Mouse (Mus musculus) G1E (cell line): ENCODE measurements around the gene Gsk3a. TPM values are rescaled to one million over a fixed set of nuclear protein-coding genes. Genes with fewer than 3 reads are reported as not detected.

Source experiments
- ATAC-seq: 2 replicates; pipeline ENCODE4 v1.8.0; 2016; ENCODE audit warnings: mild to moderate bottlenecking; ENCODE audit not compliant: insufficient number of reproducible peaks, poor library complexity, low FRiP score, severe bottlenecking; ENCODE audit errors: extremely low read depth
- DNase-seq: peaks from one replicate; pipeline ENCODE4 v3.0.0; 2012; ENCODE audit warnings: low spot score
- H3K27me3 ChIP-seq: 2 replicates; pipeline ENCODE4 v1.6.1; 2012; ENCODE audit warnings: mild to moderate bottlenecking, low read length, inconsistent platforms; ENCODE audit not compliant: insufficient read depth
- H3K36me3 ChIP-seq: replicated peaks from 2 replicates; pipeline ENCODE3; 2012; ENCODE audit warnings: mild to moderate bottlenecking, inconsistent platforms
- H3K4me1 ChIP-seq: 2 replicates; pipeline ENCODE4 v1.6.1; 2012; ENCODE audit warnings: low read depth, low read length, inconsistent platforms, mixed read lengths; ENCODE audit not compliant: insufficient read depth
- H3K4me3 ChIP-seq: 2 replicates; pipeline ENCODE4 v1.5.1; 2012; ENCODE audit warnings: low read depth, mild to moderate bottlenecking, inconsistent platforms, low read length, moderate library complexity, mixed read lengths
- H3K9me3 ChIP-seq: replicated peaks from 2 replicates; pipeline ENCODE4 v1.6.1; 2012; ENCODE audit warnings: inconsistent platforms
- CTCF ChIP-seq: IDR thresholded peaks from 2 replicates; pipeline ENCODE4 v1.5.1; 2012; ENCODE audit warnings: low read depth, low read length, inconsistent platforms, mixed read lengths
- GATA1 ChIP-seq: IDR thresholded peaks from 2 replicates; pipeline ENCODE4 v1.6.1; 2012; ENCODE audit warnings: borderline replicate concordance, low read length, inconsistent platforms, mixed read lengths
- GATA2 ChIP-seq: IDR thresholded peaks from 2 replicates; pipeline ENCODE4 v1.6.1; 2012; ENCODE audit warnings: low read depth, low read length, inconsistent platforms, borderline replicate concordance
- POLR2AphosphoS5 ChIP-seq: IDR thresholded peaks from 2 replicates; pipeline ENCODE4 v1.6.1; 2012; ENCODE audit warnings: low read depth, low read length, inconsistent platforms; ENCODE audit not compliant: insufficient replicate concordance
- TAL1 ChIP-seq: conservative IDR thresholded peaks from 2 replicates; pipeline ENCODE4 v1.6.1; 2012; ENCODE audit warnings: low read depth, low read length, inconsistent platforms, mixed read lengths
- polyA plus RNA-seq: library from polyadenylated mRNA; stranded (reverse); fragments of >175 nt; gene quantifications from 2 replicates; pipeline ENCODE4 v1.2.3, GENCODE M21; 2012
- total RNA-seq, 2 experiments: library from RNA; stranded (forward) in 1 of 2; stranded (reverse) in 1 of 2; fragments of 200-1000 nt in 1 of 2; fragments of >200 nt in 1 of 2; fragmentation: Nextera tagmentation in 1 of 2; gene quantifications; 2 replicates each; pipeline ENCODE4 v1.2.3; 2014 to 2017

Gene Gsk3a
- total and polyA plus RNA-seq, 3 experiments, result 38.9 to 154 (median 107) TPM

DNA sequence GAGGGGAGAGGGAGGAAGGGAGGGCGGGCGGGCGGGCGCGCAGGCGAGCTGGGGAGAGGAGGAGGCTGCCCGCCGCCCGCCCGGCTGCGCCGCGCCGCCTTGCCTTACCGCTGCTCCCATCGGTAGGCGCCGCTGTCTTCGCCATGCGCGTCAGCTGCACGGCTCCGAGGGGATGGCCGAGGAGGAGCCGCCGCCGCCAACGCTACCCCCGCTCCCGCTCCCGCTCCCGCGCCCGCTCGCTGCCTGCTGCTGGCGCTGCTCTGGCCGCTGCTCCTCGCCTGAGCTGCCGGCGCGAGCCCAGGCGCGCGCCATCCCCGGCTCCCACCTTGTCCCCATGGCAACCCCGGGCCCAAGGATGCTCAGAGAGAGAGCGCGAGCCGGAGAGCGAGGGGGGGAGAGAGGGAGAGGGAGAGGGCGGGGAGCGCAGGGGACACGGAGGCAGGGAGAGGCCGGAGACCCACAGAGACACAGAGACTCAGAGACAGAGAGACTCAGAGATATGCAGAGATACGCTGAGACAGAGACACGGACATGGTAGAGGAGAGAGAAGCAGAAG is 58.0 kb downstream of the Gsk3a start, which contains the start of gene Pou2f2:
Gene Pou2f2, minus strand, starts transcription at position 121 of the 556 bp plus-strand sequence.
- Histone ChIP-seq H3K27me3 (peaks cover 69% of the 10 kb centered on the region), H3K36me3 (no peaks in the 10 kb centered on the region), H3K9me3 (no peaks in the 10 kb centered on the region; the same call in 1 of the 2 replicates), H3K4me3 (no peak within 1 kb of the TSS; the same call in 1 of the 2 replicates), H3K4me1 (peaks cover 15% of the 10 kb centered on the region)
- ATAC-seq, result no peak
- DNase-seq, result no peak
- no peak for TF ChIP-seq POLR2AphosphoS5

DNA sequence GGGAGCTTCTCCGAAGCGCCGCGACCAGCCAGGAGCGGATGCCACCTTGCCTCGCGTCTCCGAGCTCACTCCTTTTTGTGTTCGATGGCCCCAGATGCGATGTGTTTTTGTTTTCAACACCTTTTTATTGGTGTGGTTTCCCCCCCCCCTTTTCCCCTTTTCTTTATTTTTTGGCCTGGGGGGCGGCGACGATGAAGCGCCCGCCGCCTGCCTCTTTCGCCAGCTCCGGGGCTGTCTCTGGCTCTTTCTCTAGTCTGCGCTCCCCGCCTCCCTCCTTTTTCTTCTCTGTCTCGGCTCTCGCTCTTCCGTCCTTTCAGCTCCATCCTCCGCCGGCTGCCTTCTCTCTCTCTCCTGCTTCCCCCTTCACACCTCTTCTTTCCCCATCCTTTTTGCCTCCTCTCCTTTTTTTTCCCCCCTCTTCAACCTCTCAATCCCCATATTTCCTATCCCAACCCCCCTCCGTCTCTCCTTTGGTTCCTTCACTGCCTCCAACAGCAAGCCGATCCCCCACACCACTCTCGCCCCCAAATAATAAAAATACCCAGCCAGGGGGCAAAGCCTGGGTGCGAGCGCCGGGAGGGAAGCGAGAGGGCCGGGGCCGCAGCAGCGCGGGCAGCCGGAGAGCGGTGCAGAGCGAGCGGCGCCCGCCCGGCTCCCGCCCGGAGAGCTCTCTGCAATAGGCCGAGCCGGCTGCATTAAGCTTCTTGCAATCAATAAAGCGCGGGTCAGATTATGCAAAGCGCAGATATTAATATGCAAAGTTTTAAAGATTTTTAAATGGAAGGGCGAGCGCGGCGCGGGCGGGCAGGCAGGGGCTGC is 58.7 kb downstream of the Gsk3a start:
- peaks cover 67% of the 10 kb centered on the region for H3K27me3 ChIP-seq
- no peak overlapping the region for H3K4me3 ChIP-seq
- H3K4me1 ChIP-seq, result peaks cover 9% of the 10 kb centered on the region
- no peak for TF ChIP-seq GATA2
- TF ChIP-seq CTCF, result no peak
- no peak for TF ChIP-seq GATA1
- TF ChIP-seq POLR2AphosphoS5, result no peak
- TF ChIP-seq TAL1, result no peak
- no peaks in the 10 kb centered on the region; the same call in 1 of the 2 replicates for H3K9me3 ChIP-seq
- ATAC-seq (no peak), DNase-seq (no peak)
- no peaks in the 10 kb centered on the region for H3K36me3 ChIP-seq

DNA sequence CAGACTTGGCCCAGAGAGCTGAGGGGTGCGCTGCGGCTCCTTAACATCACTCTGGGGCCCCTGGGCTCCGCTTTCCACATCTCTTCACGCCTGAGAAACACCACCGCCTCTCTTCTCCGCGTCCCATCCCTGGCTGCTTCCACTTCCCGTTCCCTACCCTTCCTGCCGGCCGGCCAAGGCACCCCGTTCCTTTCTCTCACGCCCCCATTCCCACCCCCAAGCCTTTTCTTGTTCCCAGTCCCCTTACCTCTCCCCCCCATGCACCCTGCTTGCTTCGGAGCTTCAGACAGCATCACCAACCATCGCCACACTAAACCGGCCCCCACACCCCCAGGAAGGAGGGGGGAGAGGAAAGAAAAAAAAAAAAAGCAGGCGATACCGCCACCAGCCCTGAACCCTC is 59.3 kb downstream of the Gsk3a start:
- H3K4me3 ChIP-seq, result no peak overlapping the region
- no peak for ATAC-seq

More for the DNA sequence above, 59.3 kb downstream of the Gsk3a start:
- TF ChIP-seq TAL1 (no peak), GATA1 (no peak), CTCF (no peak), POLR2AphosphoS5 (no peak), GATA2 (no peak)
- peaks cover 73% of the 10 kb centered on the region for H3K27me3 ChIP-seq
- DNase-seq, result no peak
- no peaks in the 10 kb centered on the region; the same call in 1 of the 2 replicates for H3K9me3 ChIP-seq
- no peaks in the 10 kb centered on the region for H3K36me3 ChIP-seq
- peaks cover 8% of the 10 kb centered on the region for H3K4me1 ChIP-seq

Other genes with a start within 250 kb of the Gsk3a start
- not detected in 2 replicates for gene Atp1a3, start 231.9 kb downstream of the Gsk3a start, total RNA-seq (2014; fragmentation: Nextera tagmentation)
- 0.06 and 0.11 TPM in 2 replicates for gene Atp1a3, start 231.9 kb downstream of the Gsk3a start, total RNA-seq (2017)
- 0.04 TPM in 1 of 2 replicates, not detected in the other for gene Atp1a3, start 231.9 kb downstream of the Gsk3a start, polyA plus RNA-seq
- gene Grik5, start 165.5 kb downstream of the Gsk3a start, total RNA-seq (2014; fragmentation: Nextera tagmentation), result 168 and 198 TPM in 2 replicates
- 75.9 and 91.3 TPM in 2 replicates for gene Grik5, start 165.5 kb downstream of the Gsk3a start, total RNA-seq (2017)
- gene Grik5, start 165.5 kb downstream of the Gsk3a start, polyA plus RNA-seq, result 85.8 and 94.6 TPM in 2 replicates
- gene Zfp574, start 165.3 kb downstream of the Gsk3a start, total RNA-seq (2014; fragmentation: Nextera tagmentation), result 31.5 and 31.7 TPM in 2 replicates
- gene Zfp574, start 165.3 kb downstream of the Gsk3a start, total RNA-seq (2017), result 14.8 and 15.4 TPM in 2 replicates
- gene Zfp574, start 165.3 kb downstream of the Gsk3a start, polyA plus RNA-seq, result 66.3 and 69.0 TPM in 2 replicates
- gene Pou2f2, start 58.1 kb downstream of the Gsk3a start, total RNA-seq (2014; fragmentation: Nextera tagmentation), result 0.38 and 1.6 TPM in 2 replicates
- gene Pou2f2, start 58.1 kb downstream of the Gsk3a start, total RNA-seq (2017), result 0.06 and 0.16 TPM in 2 replicates
- 0.58 and 0.59 TPM in 2 replicates for gene Pou2f2, start 58.1 kb downstream of the Gsk3a start, polyA plus RNA-seq
- gene Dedd2, start 17.2 kb downstream of the Gsk3a start, total RNA-seq (2014; fragmentation: Nextera tagmentation), result 4.6 and 13.1 TPM in 2 replicates
- 9.7 and 13.2 TPM in 2 replicates for gene Dedd2, start 17.2 kb downstream of the Gsk3a start, total RNA-seq (2017)
- gene Dedd2, start 17.2 kb downstream of the Gsk3a start, polyA plus RNA-seq, result 43.7 and 55.3 TPM in 2 replicates
- 20.4 and 20.8 TPM in 2 replicates for gene Zfp526, start 16.4 kb downstream of the Gsk3a start, total RNA-seq (2014; fragmentation: Nextera tagmentation)
- gene Zfp526, start 16.4 kb downstream of the Gsk3a start, total RNA-seq (2017), result 8.8 and 9.9 TPM in 2 replicates
- gene Zfp526, start 16.4 kb downstream of the Gsk3a start, polyA plus RNA-seq, result 27.6 and 28.7 TPM in 2 replicates
- 31.5 and 43.4 TPM in 2 replicates for gene Erf, start 12.9 kb upstream of the Gsk3a start, total RNA-seq (2014; fragmentation: Nextera tagmentation)
- gene Erf, start 12.9 kb upstream of the Gsk3a start, total RNA-seq (2017), result 6.9 TPM in 2 replicates
- gene Erf, start 12.9 kb upstream of the Gsk3a start, polyA plus RNA-seq, result 97.7 and 117 TPM in 2 replicates
- 154 and 160 TPM in 2 replicates for gene Cic, start 29.9 kb upstream of the Gsk3a start, total RNA-seq (2014; fragmentation: Nextera tagmentation)
- gene Cic, start 29.9 kb upstream of the Gsk3a start, total RNA-seq (2017), result 32.2 and 36.6 TPM in 2 replicates
- gene Cic, start 29.9 kb upstream of the Gsk3a start, polyA plus RNA-seq, result 381 and 382 TPM in 2 replicates
- gene Pafah1b3, start 60.1 kb upstream of the Gsk3a start, total RNA-seq (2014; fragmentation: Nextera tagmentation), result 39.0 and 41.3 TPM in 2 replicates
- 76.9 and 94.6 TPM in 2 replicates for gene Pafah1b3, start 60.1 kb upstream of the Gsk3a start, total RNA-seq (2017)
- gene Pafah1b3, start 60.1 kb upstream of the Gsk3a start, polyA plus RNA-seq, result 69.0 and 79.2 TPM in 2 replicates
- not detected in 2 replicates for gene Prr19, start 63.6 kb upstream of the Gsk3a start, total RNA-seq (2014; fragmentation: Nextera tagmentation)
- not detected in 2 replicates for gene Prr19, start 63.6 kb upstream of the Gsk3a start, total RNA-seq (2017)
- gene Prr19, start 63.6 kb upstream of the Gsk3a start, polyA plus RNA-seq, result 0.07 TPM in 1 of 2 replicates, not detected in the other
- gene Tmem145, start 68.3 kb upstream of the Gsk3a start, total RNA-seq (2014; fragmentation: Nextera tagmentation), result not detected in 2 replicates
- gene Tmem145, start 68.3 kb upstream of the Gsk3a start, total RNA-seq (2017), result not detected in 2 replicates
- gene Tmem145, start 68.3 kb upstream of the Gsk3a start, polyA plus RNA-seq, result not detected in 2 replicates
- 14.3 and 14.4 TPM in 2 replicates for gene Megf8, start 79.3 kb upstream of the Gsk3a start, total RNA-seq (2014; fragmentation: Nextera tagmentation)
- gene Megf8, start 79.3 kb upstream of the Gsk3a start, total RNA-seq (2017), result 6.3 and 7.5 TPM in 2 replicates
- gene Megf8, start 79.3 kb upstream of the Gsk3a start, polyA plus RNA-seq, result 24.4 and 25.3 TPM in 2 replicates
- not detected in 2 replicates for gene Cnfn, start 131.9 kb upstream of the Gsk3a start, total RNA-seq (2014; fragmentation: Nextera tagmentation)
- gene Cnfn, start 131.9 kb upstream of the Gsk3a start, total RNA-seq (2017), result not detected in 2 replicates
- not detected in 2 replicates for gene Cnfn, start 131.9 kb upstream of the Gsk3a start, polyA plus RNA-seq
- 6.1 and 13.0 TPM in 2 replicates for gene Lipe, start 160.9 kb upstream of the Gsk3a start, total RNA-seq (2014; fragmentation: Nextera tagmentation)
- 4.6 and 4.8 TPM in 2 replicates for gene Lipe, start 160.9 kb upstream of the Gsk3a start, total RNA-seq (2017)
- 15.7 and 16.1 TPM in 2 replicates for gene Lipe, start 160.9 kb upstream of the Gsk3a start, polyA plus RNA-seq
- gene Cxcl17, start 175.0 kb upstream of the Gsk3a start, total RNA-seq (2014; fragmentation: Nextera tagmentation), result not detected in 2 replicates
- gene Cxcl17, start 175.0 kb upstream of the Gsk3a start, total RNA-seq (2017), result not detected in 2 replicates
- gene Cxcl17, start 175.0 kb upstream of the Gsk3a start, polyA plus RNA-seq, result not detected in 2 replicates
- not detected in 2 replicates for gene Ceacam1, start 239.8 kb upstream of the Gsk3a start, total RNA-seq (2014; fragmentation: Nextera tagmentation)
- gene Ceacam1, start 239.8 kb upstream of the Gsk3a start, total RNA-seq (2017), result 0.17 and 0.66 TPM in 2 replicates
- not detected in 2 replicates for gene Ceacam1, start 239.8 kb upstream of the Gsk3a start, polyA plus RNA-seq